Mouse (Mus musculus): Measurements from ENCODE around the gene Serac1.
"Not testable (repeated sequence)": the region's sequence is repeated elsewhere in the genome, so short reads cannot be mapped to it uniquely, and the experiment has no call there.

Serac1 gene

DNA sequence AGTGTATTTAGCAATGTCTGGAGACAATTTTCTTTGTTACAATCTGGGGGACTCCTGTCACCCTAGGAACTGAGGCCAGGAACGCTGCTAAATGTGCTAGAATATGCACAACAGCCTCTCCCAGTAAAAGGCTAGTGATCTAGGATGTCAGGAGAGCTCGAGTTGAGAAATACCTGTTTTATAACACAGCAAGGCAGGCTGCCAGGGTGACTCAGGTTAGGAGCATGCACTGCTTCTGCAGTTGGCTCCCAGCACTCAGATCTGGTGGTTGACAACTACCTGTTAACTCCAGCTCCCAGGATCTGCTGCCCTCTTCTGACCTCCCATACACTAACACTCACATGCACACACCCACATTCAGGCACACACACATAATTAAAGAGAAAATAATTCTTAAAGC, 13.5 kb downstream of the Serac1 start:
- DNase-seq (ENCODE audit: low read depth, low spot score), result no peak

DNA sequence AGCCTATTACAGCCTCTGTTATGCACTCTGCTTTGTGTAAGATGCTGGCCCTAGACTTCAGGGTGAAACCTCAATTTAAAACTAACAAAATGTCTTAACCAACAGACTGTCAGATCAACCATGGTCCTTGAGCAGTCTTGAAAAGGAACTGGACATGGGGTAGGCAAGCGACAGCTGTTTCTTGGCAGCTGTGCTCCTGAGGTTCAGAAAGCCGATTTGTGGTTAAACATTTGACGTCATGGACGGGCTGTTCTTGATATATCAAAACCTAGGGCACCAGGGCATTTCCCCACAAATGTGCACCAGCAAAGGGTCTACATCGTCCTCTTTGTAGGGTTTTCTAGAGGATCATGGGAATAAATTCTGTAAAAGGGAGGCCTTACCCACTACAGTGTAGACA, 16.0 kb downstream of the Serac1 start:
- no peak for DNase-seq (ENCODE audit: low read depth, low spot score)

GRCm38 (mm10) chr17:6062793-6063192, 16.7 kb downstream of the Serac1 start:
- no peak for DNase-seq (ENCODE audit: low read depth, low spot score)

DNA sequence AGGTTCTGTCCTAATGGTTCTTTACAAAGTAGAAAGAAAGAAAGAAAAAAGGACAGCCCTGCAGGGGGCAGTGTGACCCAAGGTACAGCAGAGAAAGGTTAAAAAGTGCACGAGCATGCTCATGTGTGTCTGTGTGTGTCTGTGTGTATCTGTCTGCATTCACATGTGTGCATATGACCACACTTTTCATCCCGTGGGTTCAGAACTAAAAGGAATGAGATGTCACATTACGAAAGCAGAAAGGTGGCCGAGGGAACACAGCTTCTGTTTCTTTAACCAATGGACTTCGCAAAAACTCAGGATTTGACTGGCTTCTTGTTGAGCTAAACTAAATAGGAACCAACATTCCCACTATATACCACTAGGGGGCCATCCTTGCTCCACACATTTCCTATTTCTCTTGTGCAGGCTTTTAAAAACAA, 24.6 kb downstream of the Serac1 start:
- peak; percentile 75 for DNase-seq (ENCODE audit: low read depth, low spot score)

- no peak for DNase-seq (ENCODE audit: low read depth, low spot score)
Measured at GRCm38 (mm10) chr17:6052801-6053200, 26.7 kb downstream of the Serac1 start.

GRCm38 (mm10) chr17:6037507-6037906, 42.0 kb downstream of the Serac1 start:
- no peak for DNase-seq (ENCODE audit: low read depth, low spot score)

DNA sequence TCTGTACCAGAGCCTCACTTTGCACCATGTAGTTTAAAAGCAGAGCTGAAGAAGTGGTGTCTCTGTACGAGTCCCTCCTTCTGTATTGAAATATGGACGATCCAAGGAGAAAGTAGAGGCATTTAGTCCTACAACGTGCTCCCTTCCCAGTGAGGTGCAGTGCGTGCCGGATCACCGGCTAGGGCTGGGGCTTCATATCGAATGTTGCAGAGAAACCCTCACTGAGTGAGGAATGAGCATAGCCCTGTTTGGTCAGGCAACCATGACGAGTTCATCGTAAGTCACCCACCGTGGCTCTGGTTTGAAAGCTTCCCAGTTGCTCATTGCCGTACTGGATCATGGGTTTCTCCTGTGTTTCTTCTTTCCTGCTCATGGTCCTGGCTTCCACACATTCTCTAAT, 42.7 kb downstream of the Serac1 start:
- no peak for DNase-seq (ENCODE audit: low read depth, low spot score)

GRCm38 (mm10) chr17:6036458-6036857, 43.1 kb downstream of the Serac1 start:
- DNase-seq (ENCODE audit: low read depth, low spot score), result no peak

- peak; percentile 25 for DNase-seq (ENCODE audit: low read depth, low spot score)
Measured at GRCm38 (mm10) chr17:6035661-6036060, 43.9 kb downstream of the Serac1 start.

DNA sequence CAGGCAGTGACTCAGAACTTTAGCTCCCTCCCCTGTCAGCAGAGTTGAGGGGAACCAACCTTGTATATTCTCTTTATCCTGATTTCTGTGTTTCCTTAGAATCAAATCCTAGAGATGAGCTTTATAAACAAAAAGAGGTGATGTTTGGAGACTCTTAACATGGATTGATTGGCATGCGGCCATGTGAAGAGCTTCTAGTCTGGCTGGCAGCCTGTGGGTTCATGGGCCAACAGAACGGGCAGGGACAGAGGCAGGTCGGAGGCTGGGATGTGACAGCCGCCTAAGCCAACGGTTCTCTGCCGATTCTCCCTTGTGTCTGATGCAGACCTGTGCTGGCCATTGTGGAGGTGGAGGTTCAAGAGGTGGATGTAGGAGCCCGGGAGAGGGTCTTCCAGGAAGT, 53.7 kb downstream of the Serac1 start:
- DNase-seq (ENCODE audit: low read depth, low spot score), result no peak

- DNase-seq (ENCODE audit: low read depth, low spot score), result not testable (repeated sequence)
Measured at GRCm38 (mm10) chr17:6021374-6021789, 58.2 kb downstream of the Serac1 start.

GRCm38 (mm10) chr17:6020636-6021035, 58.9 kb downstream of the Serac1 start:
- peak; percentile 45 for DNase-seq (ENCODE audit: low read depth, low spot score)

DNA sequence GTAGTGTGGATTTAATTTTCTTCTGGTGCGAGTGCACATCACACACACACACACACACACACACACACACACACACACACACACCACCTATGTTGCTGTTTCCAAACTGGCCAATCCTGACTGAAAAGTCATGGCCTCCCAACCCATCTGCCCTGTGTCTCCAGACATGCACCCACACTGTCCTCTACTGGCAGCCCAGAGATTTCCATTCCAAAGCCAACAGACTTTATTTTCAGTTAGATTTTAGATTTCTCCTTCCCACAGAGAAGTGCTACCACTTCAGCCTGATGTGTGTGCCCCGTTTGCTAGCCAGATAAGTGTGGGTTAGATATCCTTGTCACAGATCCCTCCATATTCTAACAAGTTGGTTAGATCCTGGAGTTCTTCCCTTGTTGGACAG, 59.8 kb downstream of the Serac1 start:
- peak; percentile 39 for DNase-seq (ENCODE audit: low read depth, low spot score)

DNA sequence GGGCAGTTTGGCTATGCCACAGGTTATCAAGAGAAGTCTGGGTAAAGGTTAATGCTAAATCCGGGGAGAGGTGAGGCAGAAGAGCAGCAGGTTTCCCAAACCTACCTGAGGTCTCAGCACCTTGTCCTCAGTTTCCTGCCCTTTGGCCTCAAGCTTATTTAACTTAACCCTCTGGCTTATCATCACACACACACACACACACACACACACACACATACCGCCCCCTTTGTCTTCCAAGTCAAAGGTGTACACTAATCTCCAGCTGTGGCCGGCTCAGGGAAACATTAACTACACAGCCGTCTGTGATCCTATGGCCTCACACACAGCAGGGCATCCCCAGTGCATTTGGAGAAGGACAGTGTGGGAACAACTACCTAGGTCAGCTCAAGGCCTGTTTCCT, 61.2 kb downstream of the Serac1 start:
- no peak for DNase-seq (ENCODE audit: low read depth, low spot score)

DNA sequence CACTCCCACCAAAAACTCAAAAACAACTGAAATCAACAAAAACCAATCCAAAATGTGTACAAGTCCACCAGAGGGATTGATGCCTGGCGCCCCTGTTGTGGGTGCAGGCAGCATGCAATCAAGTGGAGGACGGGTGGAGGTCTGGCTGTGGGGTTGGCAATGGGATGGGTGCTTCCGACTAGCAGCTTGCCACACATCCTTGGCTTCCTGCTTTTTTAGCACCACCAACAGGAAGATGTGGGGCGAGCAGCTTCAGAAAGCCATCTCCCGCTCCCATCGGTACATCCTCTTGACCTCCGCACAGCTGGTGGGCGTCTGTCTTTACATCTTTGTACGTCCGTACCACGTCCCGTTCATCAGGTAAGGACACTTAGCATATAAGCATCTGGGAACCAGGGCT, 62.3 kb downstream of the Serac1 start:
- peak; percentile 12 for DNase-seq (ENCODE audit: low read depth, low spot score)

DNA sequence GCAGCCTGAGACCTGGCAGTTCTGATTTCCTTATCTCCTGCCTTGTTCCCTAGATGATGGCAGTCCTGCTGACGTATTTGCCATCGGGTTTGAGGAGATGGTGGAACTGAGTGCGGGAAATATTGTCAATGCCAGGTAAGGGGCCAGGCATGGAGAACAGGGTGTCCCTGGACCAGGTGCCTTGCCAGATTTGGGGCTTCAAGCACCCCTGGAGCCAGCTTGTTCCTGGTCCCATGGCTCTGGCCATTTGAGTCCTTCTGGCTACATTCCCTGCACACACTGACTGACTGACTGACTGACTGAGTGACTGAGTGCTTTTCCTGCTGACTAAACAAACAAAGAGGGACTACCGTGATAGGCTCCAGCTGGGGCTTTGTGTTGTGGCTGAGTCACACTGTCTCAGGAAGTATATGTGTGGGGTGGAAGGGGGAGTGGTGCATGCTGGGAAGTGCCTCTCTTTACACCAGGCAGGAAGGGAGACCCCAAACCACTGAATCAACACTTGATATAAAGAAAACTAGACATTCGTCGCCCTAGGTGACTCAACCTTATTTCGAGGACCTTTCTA, 63.2 kb downstream of the Serac1 start:
- DNase-seq (ENCODE audit: low read depth, low spot score), result no peak

DNA sequence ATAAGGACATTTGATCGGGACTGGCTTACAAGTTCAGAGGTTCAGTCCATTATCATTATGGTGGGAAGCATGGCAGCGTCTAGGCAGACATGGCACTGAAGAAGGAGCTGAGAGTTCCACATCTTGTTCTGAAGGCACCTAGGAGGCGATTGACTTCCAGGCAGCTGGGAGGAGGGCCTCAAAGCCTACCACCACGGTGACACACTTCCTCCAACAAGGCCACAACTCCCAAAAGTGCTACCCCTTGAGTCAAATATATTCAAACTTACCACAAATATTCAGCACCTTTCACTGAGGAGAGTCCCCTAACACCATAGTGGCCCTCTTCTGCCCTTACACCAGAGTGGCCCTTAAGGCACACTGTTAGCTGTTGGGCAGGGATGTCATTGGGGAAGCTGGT, 64.6 kb downstream of the Serac1 start:
- DNase-seq (ENCODE audit: low read depth, low spot score), result no peak

DNA sequence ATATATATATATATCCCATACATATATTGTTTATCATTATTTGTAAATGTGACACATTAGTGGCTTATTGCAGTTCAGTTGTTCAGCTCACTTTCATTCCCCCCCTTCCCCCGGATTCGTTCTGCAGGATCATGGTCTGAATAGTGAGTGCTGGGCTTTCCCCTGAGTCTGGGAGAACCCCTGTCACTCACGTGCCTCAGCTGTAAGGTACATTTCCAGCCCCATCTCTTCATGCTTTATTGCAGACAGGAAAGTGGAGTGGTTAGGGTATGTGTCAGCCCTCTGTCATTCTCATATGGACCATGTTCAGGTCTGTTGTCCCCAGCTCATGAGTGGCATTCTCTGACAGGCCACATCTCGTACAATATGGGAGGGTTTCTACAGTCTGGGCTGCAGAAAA, 66.5 kb downstream of the Serac1 start:
- DNase-seq (ENCODE audit: low read depth, low spot score), result no peak

- DNase-seq (ENCODE audit: low read depth, low spot score), result no peak
Measured at GRCm38 (mm10) chr17:6009606-6010005, 69.9 kb downstream of the Serac1 start.

DNA sequence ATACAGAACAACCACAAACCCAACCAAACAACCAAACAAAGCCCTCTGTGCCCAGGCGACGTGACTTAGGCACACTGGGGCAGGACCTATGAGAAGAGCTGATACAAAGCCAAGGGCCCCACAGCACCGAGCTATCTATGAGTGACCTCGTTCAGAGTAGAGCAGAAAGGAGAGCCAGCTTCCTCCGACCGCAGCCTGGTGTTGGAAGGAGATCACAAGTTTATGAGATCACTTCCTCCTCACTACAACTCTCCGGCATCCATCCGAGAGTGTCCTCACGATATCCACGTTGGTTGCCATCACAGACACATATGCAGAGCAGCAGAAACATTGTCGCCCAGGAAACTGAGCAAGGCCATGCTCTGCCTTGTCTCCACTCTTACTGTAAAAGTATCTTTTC, 71.0 kb downstream of the Serac1 start:
- DNase-seq (ENCODE audit: low read depth, low spot score), result no peak

- DNase-seq (ENCODE audit: low read depth, low spot score), result no peak
Measured at GRCm38 (mm10) chr17:6007902-6008301, 71.6 kb downstream of the Serac1 start.

DNA sequence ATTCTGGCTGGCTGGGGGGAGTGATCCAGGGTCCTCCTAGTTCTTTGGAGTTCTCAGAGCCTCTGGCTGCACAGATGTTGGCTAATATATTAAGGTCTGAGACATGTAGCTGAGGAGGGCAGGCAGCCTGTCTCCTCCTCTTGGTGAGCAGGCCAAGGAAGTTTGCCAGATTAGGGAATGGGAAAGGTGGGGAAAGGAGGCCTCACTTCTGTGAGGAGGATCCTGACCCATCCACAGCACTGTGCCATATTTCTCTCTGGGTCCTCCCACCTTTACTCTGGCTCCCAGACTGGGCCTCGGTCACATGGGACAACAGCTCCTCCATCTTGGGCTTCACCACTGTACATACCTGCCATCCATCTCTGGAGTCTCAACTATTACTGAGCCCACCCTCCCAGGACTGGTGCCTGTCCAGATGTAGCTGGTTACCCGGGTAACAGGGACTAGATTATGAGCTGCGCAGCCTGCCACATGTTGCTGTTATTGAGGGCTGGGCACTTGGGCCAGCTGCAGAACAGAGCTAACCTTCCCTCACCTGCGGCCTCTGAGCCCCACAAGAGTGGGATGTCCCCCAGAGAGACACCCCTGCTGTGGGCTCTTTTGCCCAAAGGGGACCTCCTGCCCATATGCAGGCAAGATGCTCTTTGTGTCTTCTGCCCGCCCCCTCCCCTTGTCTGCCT, 72.3 kb downstream of the Serac1 start:
- DNase-seq (ENCODE audit: low read depth, low spot score), result no peak

GRCm38 (mm10) chr17:6005638-6006471, 73.7 kb downstream of the Serac1 start:
- peak; percentile 64 for DNase-seq (ENCODE audit: low read depth, low spot score)

Measured in ES-CJ7 (cell line).